Comparison of ENCODE assay signal across 19 mouse cellular contexts in genomic region chr5:122949101-122949500, GRCm38 (mm10). TPM values are rescaled to one million over a fixed set of nuclear protein-coding genes. Genes with fewer than 3 reads are reported as not detected.
DNase-seq lines count a peak whose midpoint lies in the region; ATAC-seq and TF ChIP-seq lines count a peak whose summit lies in the region.
"Had no signal": no experiment of that assay in that cellular context is flagged by ENCODE, and none has a peak within 500 bp of the region (broad histone marks: within the 10 kb centered on the region; RNA-seq: fewer than 3 reads in every experiment).

No protein-coding gene starts in this region.

- peak overlapping the region; percentile 9 for H3K4me3 ChIP-seq in spleen, adult 2 months (ENCODE audit: extremely low read depth, insufficient read depth, insufficient read length)
- H3K4me3 ChIP-seq in heart, embryonic 10.5 days: no peak overlapping the region
- H3K4me3 ChIP-seq: limb, embryonic 12.5 days; liver, embryonic 13.5 days; midbrain, embryonic 15.5 days; neural tube, embryonic 12.5 days had no signal

- ATAC-seq in activated CD4-positive, CD25-positive, alpha-beta regulatory T cell, adult 4 months: peak; percentile 74
- no peak for ATAC-seq in megakaryocyte, adult 5-6 weeks (ENCODE audit: poor library complexity, severe bottlenecking)
- ATAC-seq: lung, postnatal 0 days; midbrain, embryonic 15.5 days had no signal

- 19% methylated on average over 8 of the region's 8 CpGs for WGBS in spleen, adult 2 months
- 85% methylated on average over 8 of the region's 8 CpGs for WGBS in heart, embryonic 10.5 days

- H3K27ac ChIP-seq in spleen, adult 2 months (ENCODE audit: insufficient read depth, low read length): peak overlapping the region; percentile 46
- H3K27ac ChIP-seq in heart, embryonic 10.5 days: no peak overlapping the region
- H3K27ac ChIP-seq: hindbrain, embryonic 14.5 days; kidney, postnatal 0 days; limb, embryonic 12.5 days; liver, embryonic 13.5 days; midbrain, embryonic 15.5 days; neural tube, embryonic 12.5 days had no signal

- peaks cover 22% of the 10 kb centered on the region for H3K4me1 ChIP-seq in spleen, adult 2 months (ENCODE audit: control insufficient read depth, insufficient read depth, insufficient read length)
- H3K4me1 ChIP-seq in heart, embryonic 10.5 days: peaks cover 27% of the 10 kb centered on the region

- H3K36me3 ChIP-seq in spleen, adult 2 months (ENCODE audit: control insufficient read depth, insufficient read depth, low read length): peaks cover 2% of the 10 kb centered on the region; the same call in 1 of the 2 replicates
- peaks cover 13% of the 10 kb centered on the region for H3K36me3 ChIP-seq in heart, embryonic 10.5 days
- H3K36me3 ChIP-seq: liver, embryonic 13.5 days; midbrain, embryonic 15.5 days had no signal

- peak; percentile 93 for DNase-seq in CD4-positive helper T cell, adult 2 months (ENCODE audit: low read depth, low spot score)
- DNase-seq in spleen, adult 2 months (ENCODE audit: low read depth in 1 of 2, low spot score in 2 of 2): peak; percentile 56 to 89
- DNase-seq in thymus, postnatal 25 days: peak; percentile 49
- DNase-seq in cerebellum, postnatal 25 days: no peak
- no peak for DNase-seq in heart, embryonic 10.5 days (ENCODE audit: low spot score)
- DNase-seq: adrenal gland, postnatal 25 days; cerebellum, adult 8-10 months; gastrocnemius, postnatal 14 days; kidney, adult 11 months; liver, embryonic 13.5 days; right cerebral cortex, postnatal 14 days had no signal

- TF ChIP-seq CTCF in spleen, adult 2 months (IDR thresholded peaks at IDR 0.05; ENCODE audit: extremely low read depth, insufficient read depth, insufficient read length, insufficient replicate concordance): no peak

- H3K27me3 ChIP-seq in spleen, adult 2 months (ENCODE audit: control insufficient read depth, insufficient read depth, low read length): no peaks in the 10 kb centered on the region
- peaks cover 39% of the 10 kb centered on the region for H3K27me3 ChIP-seq in heart, embryonic 10.5 days (ENCODE audit: insufficient read depth, poor library complexity, severe bottlenecking)

- no peak for TF ChIP-seq POLR2A in spleen, adult 2 months (IDR thresholded peaks at IDR 0.05; ENCODE audit: low read depth, low read length)

- no peaks in the 10 kb centered on the region for H3K9me3 ChIP-seq in heart, embryonic 10.5 days
- H3K9me3 ChIP-seq: limb, embryonic 12.5 days; liver, embryonic 13.5 days; midbrain, embryonic 15.5 days; neural tube, embryonic 12.5 days had no signal

RNA-seq across cellular contexts. Expression of gene Kdm2b, which starts 40.5 kb away (rescaled TPM):
- 10 to 100 TPM; 28.2 to 43.2 TPM for polyA plus RNA-seq in activated CD4-positive, CD25-positive, alpha-beta regulatory T cell, adult 4 months (2017; shearing (Covaris generic))
- polyA plus RNA-seq in spleen, adult 2 months (2012; rRNA removed): 30.3 and 36.7 TPM in 2 replicates
- 35.5 and 47.1 TPM in 2 replicates for polyA plus RNA-seq in heart, embryonic 10.5 days (2016; fragmentation: Nextera tagmentation; extraction: Ambion mirVana)
- 29.1 and 38.3 TPM in 2 replicates for total RNA-seq in megakaryocyte, adult 5-6 weeks (2015)
- 31.6 and 38.6 TPM in 2 replicates for total RNA-seq in megakaryocyte, adult 5-6 weeks (2017)

Comparison
In these comparisons a context has a peak if more than half of its experiments do, and no peak if none do; other contexts are left out.
1. DNase-seq: peak in CD4-positive helper T cell, adult 2 months (single experiment), spleen, adult 2 months (2 of 2) and thymus, postnatal 25 days (single experiment); none in cerebellum, postnatal 25 days (0 of 2) and heart, embryonic 10.5 days (single experiment).